Mouse (Mus musculus) midbrain, embryonic 12.5 days (tissue): ENCODE results near the gene Ttc12. TPM values are rescaled to one million over a fixed set of nuclear protein-coding genes. Genes with fewer than 3 reads are reported as not detected.

Experiments used
- ATAC-seq: fragments of 200-750 bp; cut with Nextera tagmentation; 2 replicates; pipeline ENCODE4 v1.8.0; 2017; ENCODE audit warnings: low read depth, moderate TSS enrichment, moderate library complexity; ENCODE audit not compliant: low FRiP score
- H3K27ac ChIP-seq: fragments of 300-500 bp; sonication (generic); replicated peaks from 2 replicates; pipeline ENCODE4 v1.5.1; 2016; ENCODE audit warnings: mild to moderate bottlenecking
- H3K27me3 ChIP-seq: fragments of 300-500 bp; sonication (generic); 2 replicates; pipeline ENCODE4 v1.6.1; 2016; ENCODE audit warnings: mild to moderate bottlenecking
- H3K36me3 ChIP-seq: fragments of 300-500 bp; sonication (generic); 2 replicates; pipeline ENCODE4 v1.6.1; 2016
- H3K4me1 ChIP-seq: fragments of 300-500 bp; sonication (generic); 2 replicates; pipeline ENCODE4 v1.6.1; 2016
- H3K4me2 ChIP-seq: fragments of 300-500 bp; sonication (generic); replicated peaks from 2 replicates; pipeline ENCODE4 v1.6.1; 2016; ENCODE audit warnings: mild to moderate bottlenecking, moderate library complexity
- H3K4me3 ChIP-seq: fragments of 300-500 bp; sonication (generic); 2 replicates; pipeline ENCODE4 v1.5.1; 2016; ENCODE audit warnings: mild to moderate bottlenecking
- H3K9ac ChIP-seq: fragments of 300-500 bp; sonication (generic); replicated peaks from 2 replicates; pipeline ENCODE4 v1.6.1; 2016; ENCODE audit warnings: mild to moderate bottlenecking, moderate library complexity
- H3K9me3 ChIP-seq: fragments of 300-500 bp; sonication (generic); 2 replicates; pipeline ENCODE4 v1.6.1; 2016; ENCODE audit warnings: mild to moderate bottlenecking
- WGBS: fragments of 180-500 bp; shearing (Covaris S2); methylation state at CpG from one replicate; pipeline ENCODE4 v1.1.7; 2016; 5-methylcytosine and 5-hydroxymethylcytosine counted together
- polyA plus RNA-seq: library from polyadenylated mRNA; unstranded; fragments of >200 nt; fragmentation: Nextera tagmentation; extraction: Ambion mirVana; gene quantifications from 2 replicates; pipeline ENCODE4 v1.2.1, GENCODE M21; 2016

Ttc12 gene
- polyA plus RNA-seq, 1 experiment from 2014 or later = 2.7 TPM

- H3K9me3 ChIP-seq = no peaks in the 10 kb centered on the region
- ATAC-seq = no peak
- H3K9ac ChIP-seq = no peak overlapping the region
- H3K36me3 ChIP-seq = no peaks in the 10 kb centered on the region
- H3K27ac ChIP-seq = no peak overlapping the region
- no peak overlapping the region for H3K4me3 ChIP-seq
- H3K4me2 ChIP-seq = no peak overlapping the region
- H3K27me3 ChIP-seq = no peaks in the 10 kb centered on the region
- H3K4me1 ChIP-seq = 0 out of 2 replicates have a peak, but pooled peaks cover 2% of the 10 kb centered on the region
- 78% methylated on average over 3 of the region's 3 CpGs for WGBS
Measured at GRCm38 (mm10) chr9:49450491-49450890, 35.5 kb downstream of the Ttc12 start.

DNA sequence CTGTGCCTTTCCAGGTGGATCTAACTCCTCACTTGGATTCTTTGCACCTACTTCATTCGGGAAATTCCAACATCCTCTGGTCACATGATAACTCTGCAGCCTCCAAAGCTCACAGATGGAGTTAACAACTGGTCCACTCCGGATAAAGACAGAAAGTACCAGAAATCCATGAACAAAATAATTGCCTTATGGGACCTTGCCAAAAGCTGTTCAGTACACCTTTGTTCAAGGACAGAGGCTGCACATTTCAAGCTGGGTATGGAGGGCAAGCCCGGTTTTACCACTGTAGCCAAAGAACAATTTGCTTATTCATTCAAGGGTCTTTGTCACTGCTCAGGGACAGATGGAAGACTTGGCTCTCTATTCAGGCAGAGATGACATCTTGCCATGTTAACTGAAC, 43.4 kb downstream of the Ttc12 start:
- Histone ChIP-seq H3K4me2 (no peak overlapping the region), H3K9me3 (no peaks in the 10 kb centered on the region), H3K9ac (no peak overlapping the region), H3K36me3 (no peaks in the 10 kb centered on the region), H3K27ac (no peak overlapping the region), H3K4me3 (no peak overlapping the region), H3K4me1 (no peaks in the 10 kb centered on the region), H3K27me3 (no peaks in the 10 kb centered on the region)
- WGBS = 83% methylated on average over 3 of the region's 3 CpGs
- no peak for ATAC-seq

DNA sequence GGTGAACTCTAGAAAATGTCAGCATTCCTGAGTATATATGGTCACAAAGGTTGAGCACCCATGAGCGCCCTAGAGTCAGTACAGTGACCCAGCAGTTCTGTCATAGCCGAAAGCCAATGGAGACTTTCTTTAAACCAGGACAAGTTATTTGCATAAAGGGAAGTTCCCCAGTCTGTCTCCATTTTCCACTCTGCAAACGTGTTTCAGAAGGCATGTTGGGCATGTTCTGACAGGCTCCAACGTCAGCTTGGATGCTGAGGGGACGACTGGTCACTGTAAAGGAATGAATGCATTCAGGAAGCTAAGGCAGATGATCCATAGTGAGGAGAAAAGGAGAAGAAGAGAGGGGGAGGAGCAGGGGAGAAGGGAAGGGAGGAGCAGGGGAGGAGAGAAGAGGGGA, 58.5 kb downstream of the Ttc12 start:
- no peaks in the 10 kb centered on the region for H3K9me3 ChIP-seq
- no peak overlapping the region for H3K9ac ChIP-seq
- H3K36me3 ChIP-seq = no peaks in the 10 kb centered on the region
- no peak overlapping the region for H3K27ac ChIP-seq
- H3K4me3 ChIP-seq = no peak overlapping the region
- 79% methylated on average over 5 of the region's 5 CpGs for WGBS
- ATAC-seq = no peak
- H3K4me1 ChIP-seq = no peaks in the 10 kb centered on the region; the same call in 1 of the 2 replicates
- no peak overlapping the region for H3K4me2 ChIP-seq
- no peaks in the 10 kb centered on the region for H3K27me3 ChIP-seq

- Histone ChIP-seq H3K9ac (no peak within 1 kb of the TSS), H3K36me3 (no peaks in the 10 kb centered on the region), H3K27me3 (no peaks in the 10 kb centered on the region), H3K9me3 (no peaks in the 10 kb centered on the region), H3K4me2 (no peak within 1 kb of the TSS), H3K4me1 (no peaks in the 10 kb centered on the region; the same call in 1 of the 2 replicates), H3K4me3 (no peak within 1 kb of the TSS), H3K27ac (no peak within 1 kb of the TSS)
- ATAC-seq = no peak
- 85% methylated on average over 7 of the region's 7 CpGs for WGBS
Measured at GRCm38 (mm10) chr9:49426921-49427320, 59.1 kb downstream of the Ttc12 start, which contains the start of gene Ankk1. TSS of gene Ankk1 (minus strand) at chr9:49427021.

DNA sequence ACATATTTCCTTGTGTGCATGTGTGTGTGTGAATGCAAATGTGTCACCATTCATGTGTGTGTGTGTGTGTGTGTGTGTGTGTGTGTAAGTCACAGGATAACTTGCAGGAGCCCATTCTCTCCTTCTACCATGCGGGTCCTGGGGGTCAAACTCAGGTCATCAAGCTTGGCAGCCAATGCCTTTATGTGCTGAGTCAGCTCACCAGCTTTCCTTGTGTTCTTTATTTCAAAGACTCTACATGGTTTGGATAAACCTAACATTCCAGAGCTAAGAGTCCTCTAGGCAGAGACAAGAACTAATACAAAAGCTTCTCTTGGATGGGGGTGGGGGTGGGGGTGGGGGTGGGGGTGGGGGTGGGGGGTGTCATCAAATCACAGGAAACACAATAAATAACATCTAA, 60.4 kb downstream of the Ttc12 start:
- Histone ChIP-seq H3K9ac (no peak overlapping the region), H3K4me2 (no peak overlapping the region), H3K36me3 (no peaks in the 10 kb centered on the region), H3K27ac (no peak overlapping the region), H3K4me3 (no peak overlapping the region), H3K9me3 (no peaks in the 10 kb centered on the region), H3K27me3 (no peaks in the 10 kb centered on the region), H3K4me1 (no peaks in the 10 kb centered on the region; the same call in 1 of the 2 replicates)
- WGBS = 85% methylated on average over 1 of the region's 1 CpGs
- ATAC-seq = no peak

- H3K27ac ChIP-seq = no peak overlapping the region
- 97% methylated on average over 5 of the region's 5 CpGs for whole genome bisulfite sequencing
- no peak overlapping the region for H3K9ac ChIP-seq
- no peaks in the 10 kb centered on the region for H3K27me3 ChIP-seq
- ATAC-seq = no peak
- no peaks in the 10 kb centered on the region for H3K9me3 ChIP-seq
- H3K4me3 ChIP-seq = no peak overlapping the region
- no peak overlapping the region for H3K4me2 ChIP-seq
- no peaks in the 10 kb centered on the region; the same call in 1 of the 2 replicates for H3K4me1 ChIP-seq
- H3K36me3 ChIP-seq = no peaks in the 10 kb centered on the region
Measured at GRCm38 (mm10) chr9:49423866-49424265, 62.2 kb downstream of the Ttc12 start.

GRCm38 (mm10) chr9:49410621-49411020, 75.4 kb downstream of the Ttc12 start:
- 91% methylated on average over 5 of the region's 5 CpGs for WGBS
- H3K36me3 ChIP-seq = no peaks in the 10 kb centered on the region

GRCm38 (mm10) chr9:49407028-49407427, 79.0 kb downstream of the Ttc12 start:
- H3K27ac ChIP-seq = no peak overlapping the region
- no peaks in the 10 kb centered on the region for H3K36me3 ChIP-seq
- ATAC-seq = no peak
- WGBS = 93% methylated on average over 5 of the region's 5 CpGs
- H3K4me2 ChIP-seq = no peak overlapping the region
- peaks cover 7% of the 10 kb centered on the region; the same call in 1 of the 2 replicates for H3K4me1 ChIP-seq
- H3K9me3 ChIP-seq = no peaks in the 10 kb centered on the region
- 0 out of 2 replicates have a peak, but pooled peaks cover 5% of the 10 kb centered on the region for H3K27me3 ChIP-seq
- H3K9ac ChIP-seq = no peak overlapping the region
- H3K4me3 ChIP-seq = no peak overlapping the region

More at GRCm38 (mm10) chr9:49410621-49411020, 75.4 kb downstream of the Ttc12 start:
- Histone ChIP-seq H3K9ac (no peak overlapping the region), H3K4me3 (no peak overlapping the region), H3K9me3 (no peaks in the 10 kb centered on the region), H3K4me2 (no peak overlapping the region), H3K4me1 (peaks cover 7% of the 10 kb centered on the region; the same call in 1 of the 2 replicates), H3K27me3 (0 out of 2 replicates have a peak, but pooled peaks cover 5% of the 10 kb centered on the region), H3K27ac (no peak overlapping the region)
- ATAC-seq = no peak

DNA sequence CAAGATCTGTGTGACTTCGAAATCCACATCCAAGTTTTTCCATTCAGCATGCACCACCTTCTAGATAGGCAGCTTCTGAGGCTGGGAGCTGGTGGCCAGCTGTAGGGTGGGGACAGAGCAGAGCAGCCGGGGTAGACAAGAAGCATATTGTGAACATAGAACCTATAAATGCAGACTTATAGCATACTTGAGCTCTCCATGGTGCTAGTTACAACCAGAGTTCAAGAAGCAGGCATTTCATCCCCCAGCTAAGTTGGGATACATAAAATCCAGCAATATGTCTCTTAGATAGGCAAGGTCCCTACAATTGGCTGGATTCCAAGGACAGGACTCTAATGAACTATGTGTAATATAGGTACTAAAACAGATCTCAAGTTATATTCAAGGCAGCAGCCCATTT, 82.3 kb downstream of the Ttc12 start:
- ATAC-seq = no peak
- 92% methylated on average over 2 of the region's 2 CpGs for WGBS
- Histone ChIP-seq H3K27ac (no peak overlapping the region), H3K4me2 (no peak overlapping the region), H3K27me3 (0 out of 2 replicates have a peak, but pooled peaks cover 5% of the 10 kb centered on the region), H3K9me3 (no peaks in the 10 kb centered on the region), H3K4me1 (no peaks in the 10 kb centered on the region), H3K36me3 (no peaks in the 10 kb centered on the region), H3K4me3 (no peak overlapping the region), H3K9ac (no peak overlapping the region)

GRCm38 (mm10) chr9:49396006-49396405, 90.0 kb downstream of the Ttc12 start:
- Histone ChIP-seq H3K4me2 (no peak overlapping the region), H3K27me3 (no peaks in the 10 kb centered on the region; the same call in 1 of the 2 replicates), H3K36me3 (no peaks in the 10 kb centered on the region), H3K9ac (no peak overlapping the region), H3K27ac (no peak overlapping the region), H3K9me3 (no peaks in the 10 kb centered on the region), H3K4me3 (no peak overlapping the region), H3K4me1 (no peaks in the 10 kb centered on the region)
- no peak for ATAC-seq

GRCm38 (mm10) chr9:49392242-49392641, 93.8 kb downstream of the Ttc12 start:
- no peaks in the 10 kb centered on the region; the same call in 1 of the 2 replicates for H3K27me3 ChIP-seq
- 67% methylated on average over 2 of the region's 2 CpGs for whole genome bisulfite sequencing
- ATAC-seq = no peak
- no peak overlapping the region for H3K4me2 ChIP-seq
- H3K4me3 ChIP-seq = no peak overlapping the region
- no peaks in the 10 kb centered on the region for H3K9me3 ChIP-seq
- H3K27ac ChIP-seq = no peak overlapping the region
- H3K4me1 ChIP-seq = no peaks in the 10 kb centered on the region
- H3K36me3 ChIP-seq = no peaks in the 10 kb centered on the region
- no peak overlapping the region for H3K9ac ChIP-seq
